Mouse (Mus musculus) layer of hippocampus, adult 8-10 months (tissue): ENCODE measurements around the gene Atp9a. TPM values are rescaled to one million over a fixed set of nuclear protein-coding genes. Genes with fewer than 3 reads are reported as not detected.

Experiments used
- DNase-seq, 2 experiments: peaks; one replicate each; pipeline ENCODE4 v3.0.0; 2022; ENCODE audit warnings: low spot score in 2 of 2
- microRNA-seq, 2 experiments: library from miRNA; unstranded; fragments of <30 nt; microRNA quantifications; one replicate each; pipeline ENCODE4 v1.2.0; 2022
- total RNA-seq, 4 experiments: library from RNA; stranded (reverse); gene quantifications; 2 replicates each; pipeline ENCODE4 v1.2.4; 2022

The Atp9a gene
- total RNA-seq, 4 experiments from 2014 or later: 325 to 344 (median 335) TPM

DNA sequence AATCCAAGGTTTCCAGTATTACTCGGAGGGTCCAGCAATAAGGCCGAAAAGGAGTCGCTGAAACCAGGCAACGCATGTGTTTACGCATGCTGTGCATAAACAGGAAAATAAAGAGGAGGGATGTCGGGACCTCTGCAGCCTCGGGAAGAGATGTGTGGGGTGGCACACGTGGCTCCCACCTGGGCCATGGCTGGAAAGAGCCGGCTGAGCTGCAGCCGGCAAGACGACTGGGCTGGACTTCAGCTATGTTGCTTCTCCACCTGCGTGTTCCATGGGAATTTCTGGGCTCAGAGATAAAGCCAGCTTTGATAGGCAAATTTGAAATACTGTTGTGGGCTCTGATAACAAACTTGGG is 139.8 kb downstream of the Atp9a start:
- DNase-seq: no peak

DNA sequence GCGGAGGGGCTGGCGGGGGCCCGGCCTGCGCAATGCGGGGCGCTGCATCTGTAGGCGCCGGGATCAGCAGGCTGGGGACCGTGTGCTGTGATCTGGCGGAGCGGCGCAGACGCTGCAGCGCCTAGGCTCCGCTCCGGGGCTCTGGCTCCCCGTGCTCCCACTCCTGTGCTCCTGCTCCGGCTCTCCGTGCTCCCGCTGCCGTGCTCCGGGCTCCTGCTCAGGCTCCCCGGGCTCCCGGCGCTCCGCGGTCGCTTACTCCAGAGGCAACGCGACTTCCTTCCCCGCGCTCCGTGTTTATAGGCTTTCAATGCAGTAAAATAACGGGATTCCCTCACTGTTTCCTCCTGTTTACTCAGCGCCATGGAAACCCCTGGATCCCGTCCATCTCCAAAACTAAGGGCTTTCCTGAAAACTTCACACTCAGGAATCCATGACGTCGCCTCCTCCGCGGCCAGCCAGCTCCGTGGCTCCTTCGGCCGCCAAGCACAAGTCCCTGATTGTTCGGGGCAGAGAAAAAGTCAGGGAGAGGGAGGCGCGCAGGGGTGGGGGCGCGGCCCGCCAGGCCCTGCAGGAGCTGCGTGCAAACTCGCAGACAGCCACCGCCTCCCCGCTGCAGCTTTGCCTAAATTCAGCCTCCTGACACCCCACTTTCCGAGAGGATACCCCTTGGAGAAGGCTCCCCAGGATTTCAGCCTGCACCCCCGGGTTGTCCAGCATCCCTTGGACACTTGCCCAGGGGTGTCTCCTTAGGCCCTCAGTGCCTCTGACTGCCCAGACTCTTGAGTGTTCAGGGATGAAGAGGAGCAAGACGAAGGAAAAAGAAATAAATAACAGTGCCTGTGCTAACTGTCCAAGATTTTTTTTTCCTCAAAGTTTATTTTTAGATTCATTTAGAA is 140.5 kb downstream of the Atp9a start, which contains the start of gene Nfatc2:
Gene Nfatc2 (minus strand): TSS at position 167 of the 896 bp plus-strand sequence.
- peak; percentile 71 to 78 for DNase-seq

DNA sequence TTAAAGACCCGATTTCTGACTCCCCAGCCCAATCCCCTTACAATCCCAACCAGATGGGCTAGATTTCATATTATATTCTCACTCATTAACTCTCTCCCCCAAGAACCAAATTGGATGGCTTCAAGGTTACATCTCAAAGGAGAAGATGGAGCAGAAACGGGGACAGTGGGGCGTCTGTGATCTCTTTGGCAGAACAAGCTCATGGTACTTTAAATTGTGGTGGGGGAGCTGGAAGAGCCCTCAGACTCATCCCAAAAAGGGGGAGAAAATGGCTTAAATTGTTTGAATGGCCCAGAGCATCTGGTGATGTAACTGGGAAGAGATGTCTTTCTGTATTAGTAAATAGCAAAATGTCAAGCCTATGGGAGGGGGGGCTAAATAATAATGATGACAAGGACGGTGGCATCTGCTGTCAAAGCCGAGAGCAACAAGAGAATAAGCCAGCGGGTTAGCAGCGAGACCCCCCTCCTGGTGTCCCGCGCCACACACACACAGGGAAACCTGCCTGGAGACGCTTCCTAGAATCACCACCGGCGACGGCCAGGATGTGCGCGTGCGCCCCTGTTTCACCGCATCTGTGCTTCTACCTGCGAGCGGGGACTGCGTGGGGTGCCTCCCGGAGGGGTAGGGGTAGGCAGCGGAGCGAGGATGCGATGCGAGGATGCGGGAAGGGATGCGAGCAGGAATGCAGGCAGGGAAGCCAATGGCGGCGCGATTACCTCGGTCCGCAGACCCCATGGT is 141.3 kb downstream of the Atp9a start:
- peak; percentile 28 to 47 for DNase-seq

DNA sequence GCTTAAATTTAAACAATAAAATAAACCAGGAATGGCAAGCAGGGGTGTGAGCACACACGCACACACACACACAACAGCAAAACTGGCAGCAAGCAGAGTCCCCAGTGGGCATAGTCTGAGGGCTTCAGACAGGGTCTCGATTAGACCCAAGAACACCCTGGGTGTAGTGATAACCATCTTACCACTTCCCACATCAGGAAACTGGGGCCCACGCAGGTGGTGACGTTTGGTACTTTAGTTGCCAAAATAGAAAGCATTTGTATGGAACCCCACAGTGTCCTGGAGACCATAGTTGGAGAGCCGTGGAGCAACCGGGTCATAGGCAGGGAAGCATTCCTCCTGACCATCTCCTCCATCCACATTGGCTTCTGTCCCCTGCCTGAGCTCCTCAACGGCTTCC is 146.5 kb downstream of the Atp9a start:
- DNase-seq: no peak

DNA sequence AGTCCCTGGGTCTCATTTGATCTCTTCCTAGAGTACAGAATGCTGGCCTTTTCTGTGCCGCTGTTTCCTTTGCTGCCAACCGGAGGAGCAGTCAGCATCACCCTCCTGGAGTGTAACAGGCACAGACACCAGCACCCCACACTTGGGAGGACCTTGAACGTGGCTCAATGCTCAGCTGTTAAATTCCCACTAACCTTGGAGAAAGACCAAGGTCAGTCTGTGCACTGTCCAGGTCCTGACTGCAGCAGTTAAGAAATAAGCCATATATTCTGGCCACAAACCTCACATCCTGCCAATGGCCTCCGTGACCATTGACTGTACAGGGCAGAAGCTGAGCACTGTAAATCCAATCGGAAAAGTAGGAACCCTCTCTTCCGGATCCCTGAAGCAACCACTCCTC is 148.5 kb downstream of the Atp9a start:
- no peak for DNase-seq

DNA sequence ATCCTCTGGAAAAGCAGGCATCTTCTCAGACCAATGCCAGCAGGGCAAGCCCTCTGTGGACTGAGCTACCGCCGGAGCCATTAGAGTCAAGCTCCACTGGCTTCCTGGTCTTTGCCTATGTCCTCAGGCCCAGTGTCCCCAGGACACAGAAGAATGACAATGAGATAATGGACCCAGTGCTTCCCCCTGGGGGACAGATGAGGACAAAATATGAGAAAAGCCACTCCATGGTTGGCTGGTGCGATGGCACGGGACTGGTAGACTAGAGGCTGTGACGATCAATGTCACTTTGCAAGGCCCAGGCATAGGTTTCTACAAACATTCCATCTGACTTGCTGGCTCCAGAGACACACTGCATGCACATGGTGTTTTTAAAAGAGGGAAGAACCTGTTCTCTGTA is 149.2 kb downstream of the Atp9a start:
- no peak for DNase-seq

DNA sequence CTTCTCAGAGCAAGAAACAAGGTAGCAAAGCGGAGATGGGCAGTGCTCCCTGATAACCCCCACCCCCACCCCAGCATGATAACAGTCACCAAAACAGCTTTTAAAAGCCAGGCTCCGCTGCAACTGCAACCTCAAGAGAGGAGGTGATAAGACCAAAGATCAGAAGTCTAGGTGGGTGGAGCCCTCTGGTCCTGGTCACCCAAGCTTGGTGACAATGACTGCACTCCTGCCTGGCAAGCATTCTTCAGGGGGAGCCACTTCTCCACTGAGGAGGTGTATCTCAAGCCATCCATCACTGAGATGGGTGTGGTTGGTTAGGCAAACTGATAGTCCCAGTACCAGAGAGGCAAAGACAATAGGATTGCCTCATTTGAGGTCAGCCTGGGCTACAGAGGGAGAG is 151.1 kb downstream of the Atp9a start:
- DNase-seq: no peak

DNA sequence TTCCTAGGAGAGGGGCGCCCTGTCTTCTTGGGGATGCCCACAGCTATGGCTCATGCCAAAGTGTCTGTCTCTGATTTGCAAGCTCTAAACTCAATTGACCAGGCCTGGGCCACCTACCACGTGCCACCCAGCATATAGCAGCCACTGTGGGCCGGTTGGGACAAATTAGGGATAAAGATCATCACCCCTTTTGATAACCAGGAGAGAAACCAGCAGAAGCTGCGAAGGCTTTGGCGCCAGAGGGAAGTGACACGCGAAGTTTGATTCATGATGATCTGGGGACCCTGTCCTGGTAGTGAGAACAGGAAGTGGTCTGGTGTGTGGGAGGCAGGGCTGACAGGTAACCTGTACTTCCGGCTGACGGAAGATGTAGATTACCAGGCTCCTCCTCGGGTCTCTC is 151.7 kb downstream of the Atp9a start:
- no peak for DNase-seq

DNA sequence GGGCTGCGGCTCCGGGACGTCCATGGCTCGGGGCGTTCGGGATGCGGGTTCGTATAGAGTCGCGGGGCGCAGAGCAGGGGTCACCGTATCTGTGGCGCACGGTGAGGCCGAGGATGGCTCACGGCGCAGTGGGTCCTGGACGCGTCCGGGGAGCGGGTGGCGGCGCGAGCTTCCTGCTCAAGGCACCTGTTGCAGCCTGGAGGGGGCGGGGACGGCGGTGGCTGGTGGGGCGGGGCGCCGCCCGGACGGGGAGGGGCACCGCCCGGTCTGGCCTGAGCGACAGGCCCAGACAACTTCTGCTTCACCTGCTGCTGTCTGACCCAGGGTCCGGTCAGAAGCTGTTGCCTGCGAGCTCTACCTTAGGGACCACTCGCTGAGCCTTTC is 152.0 kb downstream of the Atp9a start:
- no peak for DNase-seq

DNA sequence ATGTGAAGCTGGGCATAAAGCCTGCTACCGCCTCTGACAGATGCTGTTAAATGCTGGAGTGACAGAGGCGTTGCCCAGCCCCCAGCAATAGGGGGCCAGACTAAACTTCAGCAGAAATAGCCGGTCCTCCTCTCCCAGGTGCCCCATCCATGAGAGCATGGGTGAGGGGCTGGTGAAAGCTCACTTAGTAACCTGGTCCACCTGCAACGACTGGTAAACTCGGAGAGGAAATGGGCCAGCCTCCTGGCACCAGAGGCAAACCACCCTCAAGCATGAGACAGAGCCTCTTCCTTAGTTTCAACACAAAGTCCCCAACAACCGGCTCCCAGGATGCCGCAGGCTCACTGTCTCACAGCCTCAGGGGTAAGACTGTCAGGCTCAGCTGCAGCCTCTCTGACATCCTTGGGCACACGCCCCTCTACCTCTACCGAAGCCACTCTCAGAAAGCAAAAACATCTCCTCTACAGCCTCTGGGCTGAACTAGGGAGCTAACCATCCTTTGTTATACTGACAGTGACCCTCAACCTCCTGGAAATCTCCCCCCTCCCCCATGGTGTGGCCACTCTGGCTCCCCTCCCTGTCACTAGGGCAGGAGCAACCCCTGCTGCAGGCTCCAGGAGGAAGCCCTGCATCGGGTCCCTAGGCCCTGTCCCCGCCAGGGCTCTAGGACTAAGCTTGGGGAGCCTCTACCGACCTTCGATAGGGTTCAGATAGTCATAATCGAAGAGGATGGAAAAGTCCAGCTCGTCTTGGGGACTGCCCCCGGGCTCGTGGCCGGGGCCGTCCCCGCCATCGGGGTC is 152.6 kb downstream of the Atp9a start:
- no peak for DNase-seq

DNA sequence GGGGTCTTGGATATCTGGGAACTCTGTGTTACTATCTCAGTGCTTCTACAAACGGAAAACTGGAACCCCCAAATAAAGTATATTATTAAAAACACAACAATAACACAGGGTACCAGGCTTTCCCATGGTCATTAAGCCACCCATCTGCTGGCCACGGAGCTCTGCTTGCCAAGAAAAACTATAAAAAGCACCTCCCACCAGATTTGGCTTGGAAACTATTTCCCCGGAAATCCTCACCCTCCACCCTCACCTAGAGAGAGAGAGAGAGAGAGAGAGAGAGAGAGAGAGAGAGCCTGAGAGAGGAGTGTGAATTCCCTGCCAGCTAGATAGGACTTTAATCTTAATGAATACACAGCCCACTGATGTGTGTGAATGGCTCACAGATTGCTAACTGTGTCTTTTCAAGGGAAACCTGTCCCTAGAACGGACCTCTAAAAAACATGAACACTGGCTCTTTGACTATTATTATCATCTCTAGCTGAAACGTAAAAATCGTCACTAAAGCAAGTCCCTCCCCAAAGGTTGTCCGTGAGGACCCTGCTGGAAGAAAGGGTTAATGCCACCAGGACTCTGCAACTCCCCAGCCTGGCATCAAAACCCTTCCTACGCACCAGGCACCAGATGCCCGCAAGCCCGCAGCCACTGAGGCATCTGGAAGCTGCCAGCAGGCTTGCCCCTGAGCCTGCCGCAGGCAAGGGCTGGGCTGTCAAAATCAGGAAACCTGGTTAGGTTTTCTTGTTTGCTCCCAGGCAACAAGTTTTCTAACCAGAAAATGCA is 153.4 kb downstream of the Atp9a start:
- peak in 1 of 2 experiments; percentile 28 for DNase-seq

DNA sequence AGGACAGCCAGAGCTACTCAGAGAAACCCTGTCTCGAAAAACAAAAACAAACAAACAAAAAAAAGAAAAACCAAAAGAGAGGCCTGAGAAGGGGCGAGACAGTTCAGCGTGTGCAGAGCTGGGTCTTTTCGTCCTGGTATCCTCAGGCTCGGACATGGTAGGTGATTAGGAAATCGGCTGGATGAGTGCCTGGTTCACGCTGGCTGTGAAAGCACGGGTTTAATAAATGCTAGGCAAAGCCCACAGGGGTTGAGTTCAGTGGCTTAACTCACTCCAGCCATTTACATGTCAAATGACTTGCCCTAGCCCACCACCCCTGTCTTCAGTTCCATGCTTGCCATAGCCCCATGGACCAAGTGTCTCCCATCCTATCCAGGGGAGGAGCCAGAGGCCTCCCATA is 155.1 kb downstream of the Atp9a start:
- no peak for DNase-seq

DNA sequence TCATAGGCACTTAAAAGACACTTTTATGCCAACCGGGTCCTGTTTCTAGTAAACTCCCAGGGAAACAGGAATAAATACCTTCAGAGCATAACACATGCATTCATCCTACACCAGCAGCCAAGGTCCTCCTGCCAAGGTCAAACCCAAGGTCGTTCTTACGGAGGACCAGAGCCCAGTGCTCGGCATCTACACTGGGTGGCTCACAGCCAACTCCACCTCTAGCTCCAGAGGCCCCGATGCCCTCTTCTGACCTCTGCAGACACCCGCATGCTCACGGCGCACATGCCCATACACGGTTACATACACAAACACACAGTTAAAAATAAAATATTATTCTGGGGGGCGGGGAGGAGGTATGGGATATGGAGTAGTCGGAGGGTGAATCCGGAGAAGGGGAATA is 155.7 kb downstream of the Atp9a start:
- DNase-seq: no peak

DNA sequence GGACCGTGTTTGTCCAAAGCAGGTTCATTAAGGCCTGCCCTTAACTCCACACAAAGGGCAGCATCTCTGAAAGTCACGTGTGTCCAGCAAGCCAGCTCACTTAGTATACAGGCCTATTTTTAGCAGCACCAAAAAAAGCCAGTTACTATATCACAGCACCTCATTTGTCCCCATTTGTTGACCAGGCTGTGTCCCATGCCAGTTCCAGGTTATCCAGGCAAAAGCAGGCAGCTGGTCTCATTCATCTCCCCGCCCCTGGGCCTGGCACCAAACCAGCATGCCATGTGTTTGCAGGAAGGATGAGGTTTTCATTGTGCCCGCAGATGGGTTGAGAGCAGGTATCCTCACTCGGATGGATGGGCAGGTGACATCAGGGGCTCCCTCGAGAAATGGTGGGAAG is 157.4 kb downstream of the Atp9a start:
- DNase-seq: no peak

Small RNAs within 50 kb of the gene (microRNA-seq; reads per million reads assigned to microRNA genes)
- gene Mir7004: 6.8 to 9.3 reads per million in 2 experiments

Other genes starting within 250 kb of the Atp9a start
- 10 to 100 TPM; 17.8 to 22.0 (median 21.1) TPM for gene Nfatc2, start 140.8 kb downstream of the Atp9a start, total RNA-seq
- gene Sall4, start 25.5 kb upstream of the Atp9a start, total RNA-seq: 1 to 10 TPM in 1 of 4 experiments, under 1 TPM in 3; 0.54 to 1.3 (median 0.67) TPM
- gene Zfp64, start 213.2 kb upstream of the Atp9a start, total RNA-seq: 10 to 100 TPM; 14.5 to 20.1 (median 16.6) TPM